Mouse (Mus musculus): Measurements from ENCODE around the gene Sec61g. TPM values are rescaled to one million over a fixed set of nuclear protein-coding genes. Genes with fewer than 3 reads are reported as not detected.
"Not testable (repeated sequence)": the region's sequence is repeated elsewhere in the genome, so short reads cannot be mapped to it uniquely, and the experiment has no call there.

Sec61g gene
- 1 to 10 TPM; 6.7 to 8.3 TPM for total RNA-seq (2021)
- long read RNA-seq, experiment 1, transcript Sec61g-207 (4 exons, 779 nt), result minor isoform, 7 of 126 reads
- long read RNA-seq, experiment 1, transcript Sec61g-203 (4 exons, 1,862 nt), result major isoform, 109 of 126 reads
- long read RNA-seq, experiment 1, partial matches to known transcripts, result 3 of 126 reads
- long read RNA-seq, experiment 1, other reads (novel, unspliced or antisense), result 2 of 126 reads
- long read RNA-seq, experiment 2, transcript Sec61g-203 (4 exons, 1,862 nt), result major isoform, 114 of 124 reads
- long read RNA-seq, experiment 2, partial matches to known transcripts, result 2 of 124 reads
- long read RNA-seq, experiment 2, other reads (novel, unspliced or antisense), result 4 of 124 reads

- peak; percentile 80 to 92 for DNase-seq (ENCODE audit: low spot score in 2 of 2)
These were observed at the start of gene Sec61g for GRCm38 (mm10) chr11:16508052-16508654. Gene Sec61g (minus strand): TSS chr11:16508484.

- peak in 1 of 2 experiments; percentile 44 for DNase-seq (ENCODE audit: low spot score in 2 of 2)
These were observed 38.3 kb upstream of the Sec61g start for GRCm38 (mm10) chr11:16546421-16547163.

- no peak for DNase-seq (ENCODE audit: low spot score in 2 of 2)
These were observed 29.1 kb upstream of the Sec61g start for GRCm38 (mm10) chr11:16537379-16537778.

- DNase-seq (ENCODE audit: low spot score in 2 of 2), result no peak
These were observed 26.6 kb upstream of the Sec61g start for GRCm38 (mm10) chr11:16534582-16535553.

- DNase-seq (ENCODE audit: low spot score in 2 of 2), result no peak
These were observed 24.6 kb upstream of the Sec61g start for GRCm38 (mm10) chr11:16532877-16533276.

- DNase-seq (ENCODE audit: low spot score in 2 of 2), result no peak
These were observed 20.6 kb upstream of the Sec61g start for GRCm38 (mm10) chr11:16528909-16529308.

- no peak for DNase-seq (ENCODE audit: low spot score in 2 of 2)
These were observed 20.1 kb upstream of the Sec61g start for GRCm38 (mm10) chr11:16528391-16528790.

GRCm38 (mm10) chr11:16527743-16528142 lies 19.5 kb upstream of the Sec61g start:
- no peak for DNase-seq (ENCODE audit: low spot score in 2 of 2)

GRCm38 (mm10) chr11:16526467-16526866 lies 18.2 kb upstream of the Sec61g start:
- DNase-seq (ENCODE audit: low spot score in 2 of 2), result no peak

GRCm38 (mm10) chr11:16525724-16526123 lies 17.4 kb upstream of the Sec61g start:
- no peak for DNase-seq (ENCODE audit: low spot score in 2 of 2)

- no peak for DNase-seq (ENCODE audit: low spot score in 2 of 2)
These were observed 16.8 kb upstream of the Sec61g start for GRCm38 (mm10) chr11:16524917-16525640.

GRCm38 (mm10) chr11:16515081-16515480 lies 6.8 kb upstream of the Sec61g start:
- not testable (repeated sequence) for DNase-seq (ENCODE audit: low spot score in 2 of 2)

- not testable (repeated sequence) for DNase-seq (ENCODE audit: low spot score in 2 of 2)
These were observed 5.9 kb upstream of the Sec61g start for GRCm38 (mm10) chr11:16514221-16514620.

- no peak for DNase-seq (ENCODE audit: low spot score in 2 of 2)
These were observed 766 bp downstream of the Sec61g start for GRCm38 (mm10) chr11:16507385-16508051.

- no peak for DNase-seq (ENCODE audit: low spot score in 2 of 2)
These were observed 2.3 kb downstream of the Sec61g start for GRCm38 (mm10) chr11:16505999-16506398.

GRCm38 (mm10) chr11:16503150-16503549 lies 5.1 kb downstream of the Sec61g start:
- DNase-seq (ENCODE audit: low spot score in 2 of 2), result no peak

GRCm38 (mm10) chr11:16502744-16503143 lies 5.5 kb downstream of the Sec61g start:
- no peak for DNase-seq (ENCODE audit: low spot score in 2 of 2)

GRCm38 (mm10) chr11:16498756-16499680 lies 9.3 kb downstream of the Sec61g start:
- DNase-seq (ENCODE audit: low spot score in 2 of 2), result no peak
